Mouse (Mus musculus) liver, adult 2 months (tissue): ENCODE results near the gene Denr.

Experiments
- CTCF ChIP-seq: fragments of 200-500 bp; IDR thresholded peaks from 2 replicates; pipeline ENCODE4 v1.5.1; 2011; ENCODE audit warnings: low read depth, low read length, control low read depth
- POLR2A ChIP-seq: fragments of 200-500 bp; IDR thresholded peaks from 2 replicates; pipeline ENCODE4 v1.6.1; 2011; ENCODE audit warnings: low read length, control low read depth; ENCODE audit not compliant: insufficient read depth; ENCODE audit errors: extremely low read depth

GRCm38 (mm10) chr5:123869615-123870014, 37.4 kb upstream of the Denr start:
- no peak for TF ChIP-seq POLR2A
- no peak for TF ChIP-seq CTCF
